Mouse (Mus musculus) lung, embryonic 15.5 days (tissue): ENCODE measurements around the gene B230104I21Rik. TPM values are rescaled to one million over a fixed set of nuclear protein-coding genes. Genes with fewer than 3 reads are reported as not detected.

Source experiments
- ATAC-seq: fragments of 200-750 bp; cut with Nextera tagmentation; 2 replicates; pipeline ENCODE4 v1.8.0; 2017; ENCODE audit warnings: moderate number of reproducible peaks, borderline replicate concordance; ENCODE audit not compliant: low FRiP score, low TSS enrichment; ENCODE audit errors: extremely low read depth
- H3K27ac ChIP-seq: fragments of 300-500 bp; sonication (generic); 2 replicates; pipeline ENCODE4 v1.5.1; 2015; ENCODE audit warnings: moderate library complexity, mild to moderate bottlenecking, inconsistent platforms
- H3K27me3 ChIP-seq: fragments of 300-500 bp; sonication (generic); 2 replicates; pipeline ENCODE4 v1.6.1; 2015; ENCODE audit warnings: inconsistent platforms
- H3K36me3 ChIP-seq: fragments of 300-500 bp; sonication (generic); 2 replicates; pipeline ENCODE4 v1.6.1; 2015; ENCODE audit warnings: inconsistent platforms
- H3K4me1 ChIP-seq: fragments of 300-500 bp; sonication (generic); 2 replicates; pipeline ENCODE4 v1.6.1; 2015; ENCODE audit warnings: inconsistent platforms
- H3K4me2 ChIP-seq: fragments of 300-500 bp; sonication (generic); 2 replicates; pipeline ENCODE4 v1.6.1; 2015; ENCODE audit warnings: inconsistent platforms, mild to moderate bottlenecking, moderate library complexity
- H3K4me3 ChIP-seq: fragments of 300-500 bp; sonication (generic); 2 replicates; pipeline ENCODE4 v1.5.1; 2015; ENCODE audit warnings: mild to moderate bottlenecking, inconsistent platforms
- H3K9ac ChIP-seq: fragments of 300-500 bp; sonication (generic); 2 replicates; pipeline ENCODE4 v1.6.1; 2015; ENCODE audit warnings: inconsistent platforms
- H3K9me3 ChIP-seq: fragments of 300-500 bp; sonication (generic); 2 replicates; pipeline ENCODE4 v1.6.1; 2016; ENCODE audit warnings: inconsistent platforms
- WGBS: fragments of 180-500 bp; shearing (Covaris S2); methylation state at CpG from one replicate; pipeline ENCODE4 v1.1.7; 2015; 5-methylcytosine and 5-hydroxymethylcytosine counted together
- polyA plus RNA-seq: library from polyadenylated mRNA; unstranded; fragments of >200 nt; fragmentation: Nextera tagmentation; extraction: Ambion mirVana; gene quantifications from 2 replicates; pipeline ENCODE4 v1.2.1, GENCODE M21; 2015

B230104I21Rik gene
- polyA plus RNA-seq, 1 experiment from 2014 or later: not detected

GRCm38 (mm10) chr4:154325410-154325809 is 10.5 kb upstream of the B230104I21Rik start:
- Histone ChIP-seq H3K4me2 (no peak overlapping the region), H3K27me3 (peaks cover 6% of the 10 kb centered on the region; the same call in 1 of the 2 replicates), H3K9me3 (no peaks in the 10 kb centered on the region), H3K4me3 (no peak overlapping the region), H3K9ac (no peak overlapping the region), H3K27ac (no peak overlapping the region), H3K4me1 (no peaks in the 10 kb centered on the region), H3K36me3 (no peaks in the 10 kb centered on the region)
- no peak for ATAC-seq
- WGBS: 58% methylated on average over 4 of the region's 4 CpGs

GRCm38 (mm10) chr4:154328431-154328830 is 7.5 kb upstream of the B230104I21Rik start:
- H3K4me3 ChIP-seq: no peak overlapping the region
- no peak for ATAC-seq
- no peaks in the 10 kb centered on the region for H3K9me3 ChIP-seq
- H3K4me1 ChIP-seq: peaks cover 16% of the 10 kb centered on the region; the same call in 1 of the 2 replicates
- no peak overlapping the region for H3K4me2 ChIP-seq
- no peak overlapping the region for H3K9ac ChIP-seq
- WGBS: 16% methylated on average over 20 of the region's 20 CpGs
- no peak overlapping the region for H3K27ac ChIP-seq
- H3K27me3 ChIP-seq: peaks cover 6% of the 10 kb centered on the region; the same call in 1 of the 2 replicates
- H3K36me3 ChIP-seq: no peaks in the 10 kb centered on the region

- Histone ChIP-seq H3K27me3 (peaks cover 6% of the 10 kb centered on the region; the same call in 1 of the 2 replicates), H3K9me3 (no peaks in the 10 kb centered on the region), H3K36me3 (no peaks in the 10 kb centered on the region), H3K4me1 (peaks cover 16% of the 10 kb centered on the region; the same call in 1 of the 2 replicates), H3K4me3 (no peak overlapping the region), H3K27ac (no peak overlapping the region), H3K4me2 (no peak overlapping the region), H3K9ac (no peak overlapping the region)
- ATAC-seq: peak; percentile 13; the same call in 1 of the 2 replicates
- 10% methylated on average over 6 of the region's 6 CpGs for WGBS
Measured at GRCm38 (mm10) chr4:154328836-154329235, 7.1 kb upstream of the B230104I21Rik start.

GRCm38 (mm10) chr4:154330001-154330400 is 5.9 kb upstream of the B230104I21Rik start:
- H3K4me1 ChIP-seq: peaks cover 21% of the 10 kb centered on the region; the same call in 1 of the 2 replicates
- H3K9ac ChIP-seq: no peak overlapping the region
- 88% methylated on average over 7 of the region's 7 CpGs for WGBS
- H3K9me3 ChIP-seq: no peaks in the 10 kb centered on the region
- peaks cover 6% of the 10 kb centered on the region; the same call in 1 of the 2 replicates for H3K27me3 ChIP-seq
- H3K4me2 ChIP-seq: no peak overlapping the region
- ATAC-seq: no peak
- H3K36me3 ChIP-seq: no peaks in the 10 kb centered on the region
- no peak overlapping the region for H3K27ac ChIP-seq
- H3K4me3 ChIP-seq: no peak overlapping the region

- peaks cover 6% of the 10 kb centered on the region; the same call in 1 of the 2 replicates for H3K27me3 ChIP-seq
- WGBS: 37% methylated on average over 12 of the region's 12 CpGs
Measured at GRCm38 (mm10) chr4:154331271-154331670, 4.7 kb upstream of the B230104I21Rik start.

GRCm38 (mm10) chr4:154333300-154333699 is 2.6 kb upstream of the B230104I21Rik start:
- Histone ChIP-seq H3K27me3 (peaks cover 5% of the 10 kb centered on the region; the same call in 1 of the 2 replicates), H3K4me2 (no peak overlapping the region), H3K36me3 (no peaks in the 10 kb centered on the region), H3K4me3 (no peak overlapping the region), H3K9ac (no peak overlapping the region), H3K9me3 (no peaks in the 10 kb centered on the region), H3K27ac (no peak overlapping the region), H3K4me1 (peaks cover 41% of the 10 kb centered on the region; the same call in 1 of the 2 replicates)
- 62% methylated on average over 8 of the region's 8 CpGs for WGBS
- no peak for ATAC-seq

More at GRCm38 (mm10) chr4:154331271-154331670, 4.7 kb upstream of the B230104I21Rik start:
- peak; percentile 35; the same call in 1 of the 2 replicates for ATAC-seq
- Histone ChIP-seq H3K36me3 (no peaks in the 10 kb centered on the region), H3K9ac (no peak overlapping the region), H3K4me1 (peaks cover 30% of the 10 kb centered on the region; the same call in 1 of the 2 replicates), H3K4me3 (no peak overlapping the region), H3K4me2 (no peak overlapping the region), H3K27ac (0 out of 2 replicates have a peak overlapping the region, but pooled peaks have one; percentile 5), H3K9me3 (no peaks in the 10 kb centered on the region)

- Histone ChIP-seq H3K9me3 (no peaks in the 10 kb centered on the region), H3K9ac (peak overlapping the region; percentile 14; the same call in 1 of the 2 replicates), H3K4me2 (peak overlapping the region; percentile 46), H3K4me1 (peaks cover 41% of the 10 kb centered on the region; the same call in 1 of the 2 replicates), H3K27ac (no peak overlapping the region), H3K36me3 (no peaks in the 10 kb centered on the region), H3K4me3 (peak overlapping the region; percentile 24), H3K27me3 (peaks cover 3% of the 10 kb centered on the region; the same call in 1 of the 2 replicates)
- WGBS: 60% methylated on average over 48 of the region's 48 CpGs
- ATAC-seq: no peak
Measured at GRCm38 (mm10) chr4:154334699-154335402, 1.1 kb upstream of the B230104I21Rik start.

GRCm38 (mm10) chr4:154336650-154337049 is 723 bp downstream of the B230104I21Rik start:
- no peak overlapping the region for H3K4me3 ChIP-seq
- H3K36me3 ChIP-seq: no peaks in the 10 kb centered on the region
- peaks cover 31% of the 10 kb centered on the region; the same call in 1 of the 2 replicates for H3K4me1 ChIP-seq
- peaks cover 3% of the 10 kb centered on the region; the same call in 1 of the 2 replicates for H3K27me3 ChIP-seq
- peak; percentile 69 for ATAC-seq
- H3K9ac ChIP-seq: no peak overlapping the region
- H3K9me3 ChIP-seq: no peaks in the 10 kb centered on the region
- H3K27ac ChIP-seq: peak overlapping the region; percentile 73
- 36% methylated on average over 10 of the region's 10 CpGs for WGBS
- H3K4me2 ChIP-seq: no peak overlapping the region

- Histone ChIP-seq H3K9me3 (no peaks in the 10 kb centered on the region), H3K27me3 (peaks cover 12% of the 10 kb centered on the region; the same call in 1 of the 2 replicates), H3K9ac (no peak overlapping the region), H3K27ac (no peak overlapping the region), H3K4me1 (peaks cover 33% of the 10 kb centered on the region), H3K4me3 (no peak overlapping the region), H3K36me3 (no peaks in the 10 kb centered on the region), H3K4me2 (no peak overlapping the region)
- 43% methylated on average over 19 of the region's 19 CpGs for WGBS
- ATAC-seq: no peak
Measured at GRCm38 (mm10) chr4:154346731-154347522, 11.0 kb downstream of the B230104I21Rik start.

GRCm38 (mm10) chr4:154348197-154348786 is 12.4 kb downstream of the B230104I21Rik start:
- H3K27ac ChIP-seq: peak overlapping the region; percentile 52

GRCm38 (mm10) chr4:154352246-154352645 is 16.3 kb downstream of the B230104I21Rik start:
- peaks cover 19% of the 10 kb centered on the region; the same call in 1 of the 2 replicates for H3K27me3 ChIP-seq
- H3K9ac ChIP-seq: no peak overlapping the region
- no peak overlapping the region for H3K4me3 ChIP-seq
- ATAC-seq: no peak; the same call in 1 of the 2 replicates
- 0 out of 2 replicates have a peak overlapping the region, but pooled peaks have one; percentile 1 for H3K4me2 ChIP-seq
- H3K36me3 ChIP-seq: no peaks in the 10 kb centered on the region
- peak overlapping the region; percentile 48; the same call in 1 of the 2 replicates for H3K27ac ChIP-seq
- 25% methylated on average over 13 of the region's 13 CpGs for WGBS
- H3K4me1 ChIP-seq: peaks cover 34% of the 10 kb centered on the region
- H3K9me3 ChIP-seq: no peaks in the 10 kb centered on the region

More at GRCm38 (mm10) chr4:154348197-154348786, 12.4 kb downstream of the B230104I21Rik start:
- Histone ChIP-seq H3K27me3 (peaks cover 17% of the 10 kb centered on the region; the same call in 1 of the 2 replicates), H3K36me3 (no peaks in the 10 kb centered on the region), H3K4me2 (no peak overlapping the region), H3K9me3 (no peaks in the 10 kb centered on the region), H3K9ac (no peak overlapping the region), H3K4me3 (no peak overlapping the region), H3K4me1 (peaks cover 41% of the 10 kb centered on the region)
- 9% methylated on average over 11 of the region's 11 CpGs for WGBS
- peak; percentile 38; the same call in 1 of the 2 replicates for ATAC-seq
